Mouse (Mus musculus) bone marrow macrophage, adult 2 months (primary cell): ENCODE results near the gene Ifit3b.

Experiments used
- CTCF ChIP-seq: IDR thresholded peaks from 2 replicates; pipeline ENCODE4 v1.5.1; 2012; ENCODE audit warnings: low read depth, mild to moderate bottlenecking, low read length, moderate library complexity
- POLR2A ChIP-seq: IDR thresholded peaks from 2 replicates; pipeline ENCODE4 v1.6.1; 2012; ENCODE audit warnings: mild to moderate bottlenecking, low read depth, low read length, borderline replicate concordance

GRCm38 (mm10) chr19:34562556-34562955 lies 45.2 kb upstream of the Ifit3b start:
- TF ChIP-seq CTCF (no peak), POLR2A (no peak)
